In genomic region chr12:86680591-86681193, GRCm38 (mm10) we compare ENCODE assay signal across 9 mouse cellular contexts. TPM values are rescaled to one million over a fixed set of nuclear protein-coding genes. Genes with fewer than 3 reads are reported as not detected.
A peak's percentile ranks its signal among the peaks of the same experiment; 100 is the strongest.
DNase-seq lines count a peak whose midpoint lies in the region; ATAC-seq and TF ChIP-seq lines count a peak whose summit lies in the region.
"Had no signal": no experiment of that assay in that cellular context is flagged by ENCODE, and none has a peak within 500 bp of the region (broad histone marks: within the 10 kb centered on the region; RNA-seq: fewer than 3 reads in every experiment).

No protein-coding gene starts in this region.

- WGBS in kidney, postnatal 0 days, result 44% methylated on average over 11 of the region's 11 CpGs
- WGBS in forebrain, embryonic 11.5 days, result 57% methylated on average over 11 of the region's 11 CpGs
- 56% methylated on average over 11 of the region's 11 CpGs for WGBS in limb, embryonic 15.5 days
- 27% methylated on average over 11 of the region's 11 CpGs for WGBS in lung, adult 2 months

- H3K4me2 ChIP-seq in kidney, postnatal 0 days (ENCODE audit: low read length), result peak overlapping the region; percentile 100
- H3K4me2 ChIP-seq in forebrain, embryonic 11.5 days (ENCODE audit: low read depth, low read length, severe bottlenecking), result peak overlapping the region; percentile 96
- peak overlapping the region; percentile 99 for H3K4me2 ChIP-seq in limb, embryonic 15.5 days

- intact Hi-C loops in left cerebral cortex, postnatal 4 days (cut with DNase I), result no loop called here

- no peaks in the 10 kb centered on the region for H3K9me3 ChIP-seq in kidney, postnatal 0 days (replicated peaks; ENCODE audit: low read length)
- H3K9me3 ChIP-seq in forebrain, embryonic 11.5 days (ENCODE audit: control insufficient read depth, low read length), result no peaks in the 10 kb centered on the region
- no peaks in the 10 kb centered on the region for H3K9me3 ChIP-seq in limb, embryonic 15.5 days

- no peak overlapping the region for H3K9ac ChIP-seq in kidney, postnatal 0 days (ENCODE audit: low read depth, low read length)
- H3K9ac ChIP-seq in forebrain, embryonic 11.5 days (ENCODE audit: low read length), result peak overlapping the region; percentile 97; the same call in 1 of the 2 replicates
- H3K9ac ChIP-seq in limb, embryonic 15.5 days, result no peak overlapping the region

- ATAC-seq in kidney, postnatal 0 days (replicated peaks; ENCODE audit: low FRiP score, low read depth), result no peak
- no peak for ATAC-seq in forebrain, embryonic 11.5 days (replicated peaks; ENCODE audit: low FRiP score)
- no peak for ATAC-seq in limb, embryonic 15.5 days (ENCODE audit: insufficient number of reproducible peaks, low FRiP score, low TSS enrichment, low read depth)

- DNase-seq in kidney, postnatal 0 days (ENCODE audit: low spot score), result no peak
- no peak for DNase-seq in kidney, adult 18-20 months
- DNase-seq in forebrain, embryonic 11.5 days (ENCODE audit: low spot score), result no peak
- DNase-seq in retina, postnatal 1 day, result peak; percentile 64
- DNase-seq in gastrocnemius, postnatal 4 days (ENCODE audit: low spot score in 2 of 2), result no peak
- DNase-seq in left cerebral cortex, postnatal 4 days, result no peak
- no peak for DNase-seq in lung, adult 2 months

- H3K4me3 ChIP-seq in kidney, postnatal 0 days (replicated peaks; ENCODE audit: low read depth, low read length), result peak overlapping the region; percentile 70; the same call in 1 of the 2 replicates
- peak overlapping the region; percentile 83 for H3K4me3 ChIP-seq in forebrain, embryonic 11.5 days (ENCODE audit: low read depth, low read length)
- peak overlapping the region; percentile 81 for H3K4me3 ChIP-seq in limb, embryonic 15.5 days
- no peak overlapping the region for H3K4me3 ChIP-seq in lung, adult 2 months (replicated peaks; ENCODE audit: extremely low read depth, low read depth, low read length)

- no peak overlapping the region for H3K27ac ChIP-seq in kidney, postnatal 0 days
- no peak overlapping the region for H3K27ac ChIP-seq in forebrain, embryonic 11.5 days (ENCODE audit: low read depth, low read length)
- H3K27ac ChIP-seq in limb, embryonic 15.5 days, result no peak overlapping the region

- peaks cover 13% of the 10 kb centered on the region; the same call in 1 of the 2 replicates for H3K4me1 ChIP-seq in kidney, postnatal 0 days (replicated peaks; ENCODE audit: insufficient read depth, low read length)
- peaks cover 9% of the 10 kb centered on the region; the same call in 1 of the 2 replicates for H3K4me1 ChIP-seq in forebrain, embryonic 11.5 days (replicated peaks; ENCODE audit: control insufficient read depth, insufficient read depth, low read length)
- peaks cover 21% of the 10 kb centered on the region for H3K4me1 ChIP-seq in limb, embryonic 15.5 days
- H3K4me1 ChIP-seq in lung, adult 2 months (ENCODE audit: control insufficient read depth, insufficient read depth, low read length), result no peaks in the 10 kb centered on the region

- TF ChIP-seq POLR2A in lung, adult 2 months (IDR thresholded peaks at IDR 0.05; ENCODE audit: borderline replicate concordance, extremely low read depth, low read depth, low read length), result no peak

- TF ChIP-seq CTCF in kidney, postnatal 0 days (IDR thresholded peaks at IDR 0.05; ENCODE audit: low read depth), result no peak; the same call in 1 of the 2 replicates
- TF ChIP-seq CTCF in lung, adult 2 months (IDR thresholded peaks at IDR 0.05; ENCODE audit: insufficient read depth, low read length), result no peak

- no peaks in the 10 kb centered on the region for H3K36me3 ChIP-seq in kidney, postnatal 0 days (ENCODE audit: insufficient read depth, low read length)
- H3K36me3 ChIP-seq in forebrain, embryonic 11.5 days (ENCODE audit: control insufficient read depth, insufficient read depth, low read length), result no peaks in the 10 kb centered on the region
- H3K36me3 ChIP-seq in limb, embryonic 15.5 days, result no peaks in the 10 kb centered on the region

- H3K27me3 ChIP-seq in kidney, postnatal 0 days (ENCODE audit: insufficient read depth, low read length), result no peaks in the 10 kb centered on the region
- no peaks in the 10 kb centered on the region for H3K27me3 ChIP-seq in forebrain, embryonic 11.5 days (ENCODE audit: control insufficient read depth, insufficient read depth, low read length)
- H3K27me3 ChIP-seq in limb, embryonic 15.5 days, result no peaks in the 10 kb centered on the region

RNA-seq across cellular contexts. Expression of gene Vash1, which starts 2.2 kb away (rescaled TPM):
- 6.4 and 6.8 TPM in 2 replicates for polyA plus RNA-seq in kidney, postnatal 0 days (2015; fragmentation: Nextera tagmentation; extraction: Ambion mirVana)
- polyA plus RNA-seq in forebrain, embryonic 11.5 days (2014; fragmentation: Nextera tagmentation; extraction: Ambion mirVana), result 23.5 and 25.5 TPM in 2 replicates
- polyA plus RNA-seq in limb, embryonic 15.5 days (2015; fragmentation: Nextera tagmentation; extraction: Ambion mirVana), result 14.0 and 14.1 TPM in 2 replicates
- 10 to 100 TPM; 58.1 to 58.7 TPM for total RNA-seq in gastrocnemius, postnatal 4 days (2021)
- total RNA-seq in left cerebral cortex, postnatal 4 days (2021), result 100 to 1,000 TPM; 148 to 152 TPM
- 15.2 and 15.4 TPM in 2 replicates for polyA plus RNA-seq in lung, adult 2 months (2012; rRNA removed)

RNA-seq across cellular contexts. Expression of gene Angel1, which starts 45.6 kb away (rescaled TPM):
- polyA plus RNA-seq in kidney, postnatal 0 days (2015; fragmentation: Nextera tagmentation; extraction: Ambion mirVana), result 6.2 TPM in 2 replicates
- 14.9 and 15.7 TPM in 2 replicates for polyA plus RNA-seq in forebrain, embryonic 11.5 days (2014; fragmentation: Nextera tagmentation; extraction: Ambion mirVana)
- polyA plus RNA-seq in limb, embryonic 15.5 days (2015; fragmentation: Nextera tagmentation; extraction: Ambion mirVana), result 9.6 and 10.3 TPM in 2 replicates
- 10 to 100 TPM in 1 of 2 experiments, 1 to 10 TPM in 1; 7.5 to 10.2 TPM for total RNA-seq in gastrocnemius, postnatal 4 days (2021)
- total RNA-seq in left cerebral cortex, postnatal 4 days (2021), result 1 to 10 TPM; 7.9 to 9.8 TPM
- polyA plus RNA-seq in lung, adult 2 months (2012; rRNA removed), result 5.7 and 7.3 TPM in 2 replicates

RNA-seq across cellular contexts. Expression of gene Lrrc74a, which starts 53.5 kb away (rescaled TPM):
- not detected in 2 replicates for polyA plus RNA-seq in kidney, postnatal 0 days (2015; fragmentation: Nextera tagmentation; extraction: Ambion mirVana)
- polyA plus RNA-seq in forebrain, embryonic 11.5 days (2014; fragmentation: Nextera tagmentation; extraction: Ambion mirVana), result not detected in 2 replicates
- polyA plus RNA-seq in limb, embryonic 15.5 days (2015; fragmentation: Nextera tagmentation; extraction: Ambion mirVana), result not detected in 2 replicates
- not detected for total RNA-seq in gastrocnemius, postnatal 4 days (2021)
- not detected for total RNA-seq in left cerebral cortex, postnatal 4 days (2021)
- not detected in 2 replicates for polyA plus RNA-seq in lung, adult 2 months (2012; rRNA removed)
- total RNA-seq: left cerebral cortex, postnatal 36 days had no signal
